Mouse (Mus musculus): Measurements from ENCODE around the gene Gm11733. TPM values are rescaled to one million over a fixed set of nuclear protein-coding genes. Genes with fewer than 3 reads are reported as not detected.
A peak's percentile ranks its signal among the peaks of the same experiment; 100 is the strongest.

Gene Gm11733
- polyA plus RNA-seq, 1 experiment from 2014 or later: 0.13 TPM

- Histone ChIP-seq H3K4me2 (peak overlapping the region; percentile 71), H3K36me3 (ENCODE audit: control insufficient read depth, insufficient read depth, low read length) (no peaks in the 10 kb centered on the region), H3K4me1 (ENCODE audit: control insufficient read depth, insufficient read depth, low read length) (peaks cover 19% of the 10 kb centered on the region), H3K9ac (ENCODE audit: low read depth, low read length) (no peak overlapping the region), H3K4me3 (ENCODE audit: low read depth, low read length) (peak overlapping the region; percentile 20), H3K27ac (ENCODE audit: low read depth, low read length) (no peak overlapping the region), H3K9me3 (replicated peaks; ENCODE audit: control insufficient read depth, low read length) (no peaks in the 10 kb centered on the region; the same call in 1 of the 2 replicates), H3K27me3 (ENCODE audit: control insufficient read depth, insufficient read depth, low read length) (no peaks in the 10 kb centered on the region; the same call in 1 of the 2 replicates)
- WGBS (ENCODE audit: insufficient replicate concordance): 12% methylated on average over 11 of the region's 11 CpGs
- no peak for ATAC-seq (replicated peaks; ENCODE audit: insufficient number of reproducible peaks, low FRiP score, low TSS enrichment)
These were observed 1.9 kb upstream of the Gm11733 start for GRCm38 (mm10) chr11:117482300-117482676.

DNA sequence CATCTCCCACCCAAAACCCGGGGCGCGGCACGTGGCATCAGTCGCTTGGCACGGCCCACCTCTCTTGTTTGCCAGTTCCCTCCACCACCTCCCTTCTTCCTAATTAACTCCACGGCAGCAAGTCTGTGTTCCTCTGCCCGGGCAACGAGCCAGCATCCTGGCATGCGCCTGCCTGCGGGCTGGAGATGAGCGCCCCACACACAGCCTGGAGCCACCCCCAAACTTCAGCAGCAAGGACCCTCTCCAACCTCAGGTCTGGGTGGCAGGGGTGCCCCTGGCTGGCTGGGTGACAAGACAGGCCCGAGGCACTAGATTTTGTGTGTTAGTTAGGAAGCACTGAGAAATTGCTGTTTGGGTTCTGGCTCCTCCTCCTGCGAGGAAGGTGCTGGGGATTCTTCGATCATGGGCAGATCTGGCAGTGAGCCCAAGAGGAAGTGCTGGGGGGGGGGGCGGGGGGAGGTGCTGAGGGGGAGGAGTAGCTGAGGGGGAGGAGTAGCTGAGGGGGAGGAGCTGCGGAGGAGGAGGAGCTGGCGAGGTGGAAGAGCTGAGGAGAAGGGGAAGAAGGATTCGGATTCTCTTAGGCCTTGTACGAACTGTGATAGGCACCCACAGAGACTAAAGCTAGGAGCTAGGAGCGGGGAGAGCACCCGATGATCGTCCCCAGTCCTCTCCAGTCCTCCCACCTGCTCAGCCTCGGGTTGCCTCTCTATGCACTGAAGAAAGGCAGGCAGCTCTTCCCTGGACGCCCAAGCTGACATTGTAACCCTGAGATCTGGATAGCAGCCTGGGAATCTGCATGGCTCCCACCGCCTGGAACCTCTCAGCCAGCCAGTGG is 1.3 kb upstream of the Gm11733 start:
- Histone ChIP-seq H3K9me3 (replicated peaks; ENCODE audit: control insufficient read depth, low read length) (no peaks in the 10 kb centered on the region), H3K4me1 (ENCODE audit: control insufficient read depth, insufficient read depth, low read length) (peaks cover 19% of the 10 kb centered on the region), H3K4me2 (peak overlapping the region; percentile 71), H3K4me3 (ENCODE audit: low read depth, low read length) (peak overlapping the region; percentile 20), H3K9ac (ENCODE audit: low read depth, low read length) (0 out of 2 replicates have a peak overlapping the region, but pooled peaks have one; percentile 60), H3K27me3 (ENCODE audit: control insufficient read depth, insufficient read depth, low read length) (no peaks in the 10 kb centered on the region; the same call in 1 of the 2 replicates), H3K36me3 (ENCODE audit: control insufficient read depth, insufficient read depth, low read length) (no peaks in the 10 kb centered on the region), H3K27ac (ENCODE audit: low read depth, low read length) (no peak overlapping the region)
- 2% methylated on average over 25 of the region's 26 CpGs for WGBS (ENCODE audit: insufficient replicate concordance)
- ATAC-seq (replicated peaks; ENCODE audit: insufficient number of reproducible peaks, low FRiP score, low TSS enrichment): no peak; the same call in 1 of the 2 replicates

GRCm38 (mm10) chr11:117491408-117492208 is 7.4 kb downstream of the Gm11733 start:
- Histone ChIP-seq H3K9me3 (replicated peaks; ENCODE audit: control insufficient read depth, low read length) (no peaks in the 10 kb centered on the region), H3K4me2 (no peak overlapping the region), H3K4me3 (ENCODE audit: low read depth, low read length) (no peak overlapping the region), H3K4me1 (ENCODE audit: control insufficient read depth, insufficient read depth, low read length) (no peaks in the 10 kb centered on the region), H3K9ac (ENCODE audit: low read depth, low read length) (no peak overlapping the region), H3K27me3 (ENCODE audit: control insufficient read depth, insufficient read depth, low read length) (peaks cover 10% of the 10 kb centered on the region), H3K27ac (ENCODE audit: low read depth, low read length) (no peak overlapping the region), H3K36me3 (ENCODE audit: control insufficient read depth, insufficient read depth, low read length) (no peaks in the 10 kb centered on the region)
- ATAC-seq (replicated peaks; ENCODE audit: insufficient number of reproducible peaks, low FRiP score, low TSS enrichment): no peak
- WGBS (ENCODE audit: insufficient replicate concordance): 60% methylated on average over 16 of the region's 17 CpGs

GRCm38 (mm10) chr11:117492209-117492505 is 8.0 kb downstream of the Gm11733 start:
- Histone ChIP-seq H3K4me1 (ENCODE audit: control insufficient read depth, insufficient read depth, low read length) (no peaks in the 10 kb centered on the region), H3K27me3 (ENCODE audit: control insufficient read depth, insufficient read depth, low read length) (peaks cover 14% of the 10 kb centered on the region), H3K9me3 (replicated peaks; ENCODE audit: control insufficient read depth, low read length) (no peaks in the 10 kb centered on the region), H3K27ac (ENCODE audit: low read depth, low read length) (no peak overlapping the region), H3K4me2 (no peak overlapping the region), H3K9ac (ENCODE audit: low read depth, low read length) (no peak overlapping the region), H3K36me3 (ENCODE audit: control insufficient read depth, insufficient read depth, low read length) (no peaks in the 10 kb centered on the region), H3K4me3 (ENCODE audit: low read depth, low read length) (no peak overlapping the region)
- no peak for ATAC-seq (replicated peaks; ENCODE audit: insufficient number of reproducible peaks, low FRiP score, low TSS enrichment)
- 42% methylated on average over 1 of the region's 1 CpGs for WGBS (ENCODE audit: insufficient replicate concordance)

DNA sequence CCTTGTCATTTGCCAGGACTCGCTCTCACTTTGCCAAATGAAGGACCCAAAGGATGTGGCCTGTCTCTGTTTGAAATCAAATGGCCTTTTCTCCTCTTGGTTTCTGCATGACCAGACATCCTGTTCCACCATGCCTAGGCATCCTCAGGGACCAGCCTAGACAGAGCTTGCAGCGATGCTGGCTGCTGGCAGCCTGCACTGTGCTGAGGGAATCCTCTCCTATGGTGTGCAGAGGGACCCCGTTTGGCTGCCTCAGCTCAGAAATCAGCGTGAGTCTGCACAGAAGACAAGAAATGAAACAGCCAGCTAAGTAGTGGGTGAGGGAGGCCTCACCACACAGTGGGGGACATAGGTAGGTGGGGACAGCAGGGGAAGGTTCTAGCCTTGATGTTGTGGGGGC is 12.6 kb downstream of the Gm11733 start:
- no peaks in the 10 kb centered on the region for H3K4me1 ChIP-seq (ENCODE audit: control insufficient read depth, insufficient read depth, low read length)
- whole genome bisulfite sequencing (ENCODE audit: insufficient replicate concordance): 44% methylated on average over 4 of the region's 4 CpGs
- ATAC-seq (replicated peaks; ENCODE audit: insufficient number of reproducible peaks, low FRiP score, low TSS enrichment): no peak
- no peaks in the 10 kb centered on the region for H3K9me3 ChIP-seq (replicated peaks; ENCODE audit: control insufficient read depth, low read length)
- H3K36me3 ChIP-seq (ENCODE audit: control insufficient read depth, insufficient read depth, low read length): no peaks in the 10 kb centered on the region
- H3K9ac ChIP-seq (ENCODE audit: low read depth, low read length): no peak overlapping the region
- H3K27ac ChIP-seq (ENCODE audit: low read depth, low read length): no peak overlapping the region
- H3K27me3 ChIP-seq (ENCODE audit: control insufficient read depth, insufficient read depth, low read length): peaks cover 14% of the 10 kb centered on the region
- no peak overlapping the region for H3K4me3 ChIP-seq (ENCODE audit: low read depth, low read length)
- no peak overlapping the region for H3K4me2 ChIP-seq

GRCm38 (mm10) chr11:117497256-117498136 is 13.3 kb downstream of the Gm11733 start:
- H3K9ac ChIP-seq (ENCODE audit: low read depth, low read length): no peak overlapping the region
- no peak overlapping the region for H3K27ac ChIP-seq (ENCODE audit: low read depth, low read length)
- WGBS (ENCODE audit: insufficient replicate concordance): 35% methylated on average over 16 of the region's 16 CpGs
- H3K36me3 ChIP-seq (ENCODE audit: control insufficient read depth, insufficient read depth, low read length): no peaks in the 10 kb centered on the region
- no peak for ATAC-seq (replicated peaks; ENCODE audit: insufficient number of reproducible peaks, low FRiP score, low TSS enrichment)
- no peaks in the 10 kb centered on the region for H3K4me1 ChIP-seq (ENCODE audit: control insufficient read depth, insufficient read depth, low read length)
- H3K4me3 ChIP-seq (ENCODE audit: low read depth, low read length): no peak overlapping the region
- no peaks in the 10 kb centered on the region for H3K9me3 ChIP-seq (replicated peaks; ENCODE audit: control insufficient read depth, low read length)
- H3K27me3 ChIP-seq (ENCODE audit: control insufficient read depth, insufficient read depth, low read length): peaks cover 14% of the 10 kb centered on the region
- H3K4me2 ChIP-seq: no peak overlapping the region

DNA sequence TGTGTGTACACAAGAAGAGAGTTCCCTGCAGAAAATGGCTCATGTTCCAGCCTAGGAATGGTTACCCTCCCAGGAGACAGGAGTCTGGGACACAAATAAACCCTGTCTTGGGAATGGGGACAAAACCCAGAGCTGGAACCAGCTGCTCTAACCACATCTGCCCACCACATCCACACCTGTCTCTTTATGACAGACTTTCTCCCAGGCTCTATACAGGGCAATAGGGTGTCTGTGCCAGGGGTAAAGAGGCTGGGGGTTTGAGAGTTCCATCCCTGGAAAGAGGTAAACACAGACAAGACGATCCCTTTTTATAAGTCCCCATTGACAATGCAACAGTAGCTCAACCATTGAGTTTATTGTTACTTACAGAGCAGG is 14.0 kb downstream of the Gm11733 start:
- no peak overlapping the region for H3K27ac ChIP-seq (ENCODE audit: low read depth, low read length)
- no peak overlapping the region for H3K4me2 ChIP-seq
- H3K4me3 ChIP-seq (ENCODE audit: low read depth, low read length): no peak overlapping the region
- WGBS (ENCODE audit: insufficient replicate concordance): 76% methylated on average over 1 of the region's 1 CpGs
- no peaks in the 10 kb centered on the region for H3K4me1 ChIP-seq (ENCODE audit: control insufficient read depth, insufficient read depth, low read length)
- H3K9ac ChIP-seq (ENCODE audit: low read depth, low read length): no peak overlapping the region
- no peak for ATAC-seq (replicated peaks; ENCODE audit: insufficient number of reproducible peaks, low FRiP score, low TSS enrichment)
- no peaks in the 10 kb centered on the region for H3K36me3 ChIP-seq (ENCODE audit: control insufficient read depth, insufficient read depth, low read length)
- H3K9me3 ChIP-seq (replicated peaks; ENCODE audit: control insufficient read depth, low read length): no peaks in the 10 kb centered on the region
- peaks cover 14% of the 10 kb centered on the region for H3K27me3 ChIP-seq (ENCODE audit: control insufficient read depth, insufficient read depth, low read length)

DNA sequence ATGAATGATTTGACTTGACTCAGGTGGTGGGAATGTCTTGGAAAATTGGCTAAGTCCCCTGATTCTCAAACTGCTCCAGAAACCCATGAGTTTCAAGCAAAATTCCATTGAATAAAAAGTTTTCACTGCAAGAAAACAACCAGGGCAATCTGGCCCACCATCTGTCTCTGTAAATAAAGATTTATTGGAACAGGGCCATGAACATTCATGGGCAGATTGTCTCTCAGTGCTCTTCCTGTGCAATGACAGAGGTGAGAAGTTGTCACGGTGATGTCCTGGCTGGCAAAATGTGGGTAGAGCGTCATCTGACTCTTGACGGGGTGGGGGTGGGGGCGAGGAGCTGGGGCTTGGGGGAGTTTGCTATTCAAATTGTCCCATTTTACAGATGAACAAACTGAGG is 24.8 kb downstream of the Gm11733 start:
- no peak overlapping the region for H3K4me3 ChIP-seq (ENCODE audit: low read depth, low read length)
- H3K9me3 ChIP-seq (replicated peaks; ENCODE audit: control insufficient read depth, low read length): 0 out of 2 replicates have a peak, but pooled peaks cover 2% of the 10 kb centered on the region
- no peak overlapping the region for H3K27ac ChIP-seq (ENCODE audit: low read depth, low read length)
- 83% methylated on average over 4 of the region's 4 CpGs for WGBS (ENCODE audit: insufficient replicate concordance)
- H3K36me3 ChIP-seq (ENCODE audit: control insufficient read depth, insufficient read depth, low read length): no peaks in the 10 kb centered on the region
- no peaks in the 10 kb centered on the region for H3K4me1 ChIP-seq (ENCODE audit: control insufficient read depth, insufficient read depth, low read length)
- no peak overlapping the region for H3K9ac ChIP-seq (ENCODE audit: low read depth, low read length)
- H3K27me3 ChIP-seq (ENCODE audit: control insufficient read depth, insufficient read depth, low read length): no peaks in the 10 kb centered on the region
- H3K4me2 ChIP-seq: no peak overlapping the region
- no peak for ATAC-seq (replicated peaks; ENCODE audit: insufficient number of reproducible peaks, low FRiP score, low TSS enrichment)

Measured in heart, embryonic 11.5 days (tissue).